Mouse (Mus musculus) megakaryocyte, adult 5-6 weeks (primary cell): ENCODE data around the gene Prx. TPM values are rescaled to one million over a fixed set of nuclear protein-coding genes. Genes with fewer than 3 reads are reported as not detected.

Experiments
- ATAC-seq: 2 replicates; pipeline ENCODE4 v1.8.0; 2016; ENCODE audit warnings: mild to moderate bottlenecking, inconsistent platforms; ENCODE audit not compliant: poor library complexity, severe bottlenecking
- total RNA-seq, 2 experiments: library from RNA; stranded (forward) in 1 of 2; stranded (reverse) in 1 of 2; fragments of 153-499, 151-499 nt in 1 of 2; fragments of 221-1000, 200-1000 nt in 1 of 2; gene quantifications; 2 replicates each; pipeline versions ENCODE4 v1.2.3 to v1.2.4; 2015 to 2017

The Prx gene
- total RNA-seq, 2 experiments from 2014 or later: 0.16 to 0.22 TPM

DNA sequence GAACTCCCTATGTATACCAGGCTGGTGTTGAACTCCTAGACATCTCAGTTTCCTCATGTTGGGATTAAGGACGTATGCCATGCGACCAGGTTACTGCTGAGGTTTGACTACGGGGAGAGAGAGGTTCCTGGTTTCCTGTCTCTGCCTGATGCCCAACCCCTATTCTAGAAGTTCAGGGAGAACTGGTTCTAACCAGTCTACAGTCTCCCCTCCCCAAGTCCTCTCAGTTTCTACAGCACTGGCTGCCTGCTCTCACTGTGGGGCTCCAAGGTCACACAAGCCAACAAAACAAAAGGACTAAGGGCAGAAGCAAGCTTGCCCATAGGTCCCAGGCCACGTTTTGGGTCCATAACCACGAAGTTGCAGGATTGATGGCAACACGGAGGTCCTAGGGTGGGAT, 50.5 kb downstream of the Prx start:
- no peak for ATAC-seq

DNA sequence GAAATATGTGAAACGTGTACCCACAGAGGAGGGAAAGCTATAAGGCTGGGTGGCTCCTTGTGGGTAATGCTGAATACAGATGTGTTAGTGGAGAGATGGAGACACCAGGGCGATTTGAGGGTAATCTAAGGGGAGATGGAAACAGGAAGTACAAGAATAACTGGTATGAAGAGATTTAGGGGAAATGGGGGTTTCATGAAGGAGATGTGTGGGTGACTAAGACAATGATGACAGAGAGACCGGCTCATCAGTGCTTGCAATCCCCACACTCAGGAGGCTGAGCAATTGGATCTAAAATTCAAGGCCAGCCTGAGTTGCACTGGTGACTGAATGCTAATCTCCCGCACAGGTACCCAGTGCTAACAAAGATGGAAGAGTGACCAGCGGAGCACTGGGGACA, 52.9 kb downstream of the Prx start:
- ATAC-seq: peak; percentile 31

DNA sequence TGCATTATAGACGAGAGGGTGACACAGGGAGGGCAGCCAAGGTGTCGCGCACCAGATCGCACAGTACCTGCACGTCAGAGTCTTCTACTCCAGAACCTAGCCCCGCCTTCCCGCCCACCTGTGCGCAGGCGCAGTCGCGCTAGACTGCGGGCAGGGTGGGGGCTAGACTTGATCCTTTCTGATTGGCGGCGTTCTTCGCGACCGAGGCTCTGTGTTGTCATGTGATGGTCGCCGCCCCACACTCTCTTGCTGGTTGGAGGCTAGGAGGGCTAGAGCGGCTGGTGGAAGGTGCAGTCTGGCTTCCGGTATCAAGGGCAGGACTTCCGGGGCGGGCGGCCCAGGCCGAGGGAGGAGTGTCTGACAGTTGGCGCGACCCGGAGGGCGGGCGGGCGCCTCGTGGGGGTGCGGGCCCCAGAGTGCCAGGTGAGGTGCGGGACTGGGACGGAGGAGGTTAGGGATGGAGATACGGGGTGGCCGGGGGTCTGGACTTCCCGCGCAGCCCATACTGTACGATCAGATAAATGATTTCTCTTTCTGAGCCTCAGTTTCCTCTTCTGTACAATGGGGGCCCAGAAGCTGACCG, 53.9 kb downstream of the Prx start, which contains the start of the genes Pld3 and 2310022A10Rik:
Pld3 (minus strand) TSS at position 288 of the 583 bp plus-strand sequence.
2310022A10Rik (plus strand) TSS at position 303 of the 583 bp plus-strand sequence.
- peak; percentile 99 for ATAC-seq

- ATAC-seq: no peak
These were observed 61.3 kb downstream of the Prx start for GRCm38 (mm10) chr7:27560291-27560887.

- ATAC-seq: no peak
These were observed 61.9 kb downstream of the Prx start for GRCm38 (mm10) chr7:27560978-27561377.

Other genes starting within 250 kb of the Prx start
- 2.8 and 4.3 TPM in 2 replicates for gene Numbl, start 240.9 kb upstream of the Prx start, total RNA-seq (2015)
- gene Numbl, start 240.9 kb upstream of the Prx start, total RNA-seq (2017): 2.5 and 2.6 TPM in 2 replicates
- gene Ltbp4, start 161.6 kb upstream of the Prx start, total RNA-seq (2015): not detected in 2 replicates
- gene Ltbp4, start 161.6 kb upstream of the Prx start, total RNA-seq (2017): not detected in 2 replicates
- gene Shkbp1, start 143.3 kb upstream of the Prx start, total RNA-seq (2015): 42.6 and 43.6 TPM in 2 replicates
- 30.9 and 34.0 TPM in 2 replicates for gene Shkbp1, start 143.3 kb upstream of the Prx start, total RNA-seq (2017)
- gene Gm20479, start 141.9 kb upstream of the Prx start, total RNA-seq (2015): not detected in 2 replicates
- not detected in 2 replicates for gene Gm20479, start 141.9 kb upstream of the Prx start, total RNA-seq (2017)
- gene Sptbn4, start 51.6 kb upstream of the Prx start, total RNA-seq (2015): 0.13 and 0.32 TPM in 2 replicates
- 0.07 and 0.20 TPM in 2 replicates for gene Sptbn4, start 51.6 kb upstream of the Prx start, total RNA-seq (2017)
- 35.3 and 42.0 TPM in 2 replicates for gene Blvrb, start 51.3 kb upstream of the Prx start, total RNA-seq (2015)
- gene Blvrb, start 51.3 kb upstream of the Prx start, total RNA-seq (2017): 15.5 and 16.2 TPM in 2 replicates
- 5.8 and 7.8 TPM in 2 replicates for gene Sertad3, start 25.6 kb upstream of the Prx start, total RNA-seq (2015)
- gene Sertad3, start 25.6 kb upstream of the Prx start, total RNA-seq (2017): 11.1 and 11.6 TPM in 2 replicates
- gene Sertad1, start 12.4 kb upstream of the Prx start, total RNA-seq (2015): 17.4 and 18.9 TPM in 2 replicates
- 11.2 and 19.7 TPM in 2 replicates for gene Sertad1, start 12.4 kb upstream of the Prx start, total RNA-seq (2017)
- not detected in 2 replicates for gene Hipk4, start 23.9 kb downstream of the Prx start, total RNA-seq (2015)
- gene Hipk4, start 23.9 kb downstream of the Prx start, total RNA-seq (2017): not detected in 2 replicates
- gene Pld3, start 53.9 kb downstream of the Prx start, total RNA-seq (2015): 7.7 and 19.6 TPM in 2 replicates
- 6.6 and 8.0 TPM in 2 replicates for gene Pld3, start 53.9 kb downstream of the Prx start, total RNA-seq (2017)
- gene 2310022A10Rik, start 53.9 kb downstream of the Prx start, total RNA-seq (2015): 9.4 and 9.9 TPM in 2 replicates
- gene 2310022A10Rik, start 53.9 kb downstream of the Prx start, total RNA-seq (2017): 3.3 and 7.2 TPM in 2 replicates
- gene Akt2, start 92.2 kb downstream of the Prx start, total RNA-seq (2015): 40.2 TPM in 2 replicates
- 53.8 and 55.7 TPM in 2 replicates for gene Akt2, start 92.2 kb downstream of the Prx start, total RNA-seq (2017)
- gene Ttc9b, start 154.6 kb downstream of the Prx start, total RNA-seq (2015): not detected in 2 replicates
- not detected in 2 replicates for gene Ttc9b, start 154.6 kb downstream of the Prx start, total RNA-seq (2017)
- 1.7 and 2.4 TPM in 2 replicates for gene Map3k10, start 175.3 kb downstream of the Prx start, total RNA-seq (2015)
- 2.3 and 4.3 TPM in 2 replicates for gene Map3k10, start 175.3 kb downstream of the Prx start, total RNA-seq (2017)
- 0.46 and 1.4 TPM in 2 replicates for gene Zfp607b, start 190.0 kb downstream of the Prx start, total RNA-seq (2015)
- 0.41 and 1.6 TPM in 2 replicates for gene Zfp607b, start 190.0 kb downstream of the Prx start, total RNA-seq (2017)
- 4.6 and 5.1 TPM in 2 replicates for gene Zfp60, start 232.1 kb downstream of the Prx start, total RNA-seq (2015)
- 3.3 and 4.3 TPM in 2 replicates for gene Zfp60, start 232.1 kb downstream of the Prx start, total RNA-seq (2017)